Mouse (Mus musculus) forebrain, postnatal 0 days (tissue): Measurements from ENCODE around the gene Rab2b. TPM values are rescaled to one million over a fixed set of nuclear protein-coding genes. Genes with fewer than 3 reads are reported as not detected.
A peak's percentile ranks its signal among the peaks of the same experiment; 100 is the strongest.
"Not testable (repeated sequence)": the region's sequence is repeated elsewhere in the genome, so short reads cannot be mapped to it uniquely, and the experiment has no call there.

Experiments
- ATAC-seq: fragments of 200-750 bp; cut with Nextera tagmentation; 2 replicates; pipeline ENCODE4 v1.8.0; 2017; ENCODE audit warnings: mild to moderate bottlenecking, moderate library complexity
- DNase-seq: peaks from one replicate; pipeline ENCODE4 v3.0.0-alpha.2; 2015
- H3K27ac ChIP-seq: fragments of 300-500 bp; sonication (generic); 2 replicates; pipeline ENCODE4 v1.5.1; 2014; ENCODE audit warnings: low read depth, mild to moderate bottlenecking, antibody characterized with exemption, low read length, moderate library complexity, mixed read lengths
- H3K27me3 ChIP-seq: fragments of 300-500 bp; sonication (generic); 2 replicates; pipeline ENCODE4 v1.6.1; 2014; ENCODE audit warnings: mild to moderate bottlenecking, low read length, mixed read lengths; ENCODE audit not compliant: insufficient read depth
- H3K36me3 ChIP-seq: fragments of 300-500 bp; sonication (generic); 2 replicates; pipeline ENCODE4 v1.6.1; 2014; ENCODE audit warnings: mild to moderate bottlenecking, moderate library complexity; ENCODE audit not compliant: insufficient read depth
- H3K4me1 ChIP-seq: fragments of 300-500 bp; sonication (generic); 2 replicates; pipeline ENCODE4 v1.6.1; 2014; ENCODE audit warnings: antibody characterized with exemption; ENCODE audit not compliant: insufficient read depth
- H3K4me2 ChIP-seq: fragments of 300-500 bp; sonication (generic); 2 replicates; pipeline ENCODE4 v1.6.1; 2014; ENCODE audit warnings: low read depth, mild to moderate bottlenecking, moderate library complexity
- H3K4me3 ChIP-seq: fragments of 300-500 bp; sonication (generic); 2 replicates; pipeline ENCODE4 v1.5.1; 2014; ENCODE audit warnings: low read depth, low read length, mixed read lengths
- H3K9ac ChIP-seq: fragments of 300-500 bp; sonication (generic); 2 replicates; pipeline ENCODE4 v1.6.1; 2014; ENCODE audit warnings: mild to moderate bottlenecking
- H3K9me3 ChIP-seq: fragments of 300-500 bp; sonication (generic); 2 replicates; pipeline ENCODE4 v1.6.1; 2016; ENCODE audit warnings: low read length
- CTCF ChIP-seq: sonication (generic); IDR thresholded peaks from 2 replicates; pipeline ENCODE4 v1.5.1; 2016; ENCODE audit warnings: antibody characterized with exemption, control low read depth, low read depth
- WGBS: fragments of 180-500 bp; shearing (Covaris S2); extraction: QIAGEN DNeasy Blood & Tissue Kit; methylation state at CpG from one replicate; pipeline ENCODE4 v1.1.7; 2014; 5-methylcytosine and 5-hydroxymethylcytosine counted together
- polyA plus RNA-seq: library from polyadenylated mRNA; unstranded; fragments of >200 nt; fragmentation: Nextera tagmentation; extraction: Ambion mirVana; gene quantifications from 2 replicates; pipeline ENCODE4 v1.2.1, GENCODE M21; 2015
- total RNA-seq: library from RNA; depleted of rRNA; stranded (reverse); fragments of >200 nt; gene quantifications from 2 replicates; pipeline ENCODE4 v1.2.3, GENCODE M21; 2014

Rab2b gene
- total and polyA plus RNA-seq, 2 experiments from 2014 or later = 46.2 to 55.0 TPM

- H3K9ac ChIP-seq, H3K4me3 ChIP-seq, H3K27me3 ChIP-seq, H3K9me3 ChIP-seq, DNase-seq, ATAC-seq, H3K4me2 ChIP-seq, H3K27ac ChIP-seq: not testable (repeated sequence)
- peaks cover 11% of the 10 kb centered on the region for H3K4me1 ChIP-seq
- 95% methylated on average over 5 of the region's 6 CpGs for WGBS
- peak; percentile 26; the same call in 1 of the 2 replicates for TF ChIP-seq CTCF
- peaks cover 27% of the 10 kb centered on the region for H3K36me3 ChIP-seq
Observed at GRCm38 (mm10) chr14:52310343-52310742, 31.0 kb upstream of the Rab2b start.

- no peak for ATAC-seq
- no peak overlapping the region for H3K4me2 ChIP-seq
- 100% methylated on average over 2 of the region's 2 CpGs for WGBS
- H3K4me1 ChIP-seq = peaks cover 6% of the 10 kb centered on the region; the same call in 1 of the 2 replicates
- no peak for DNase-seq
- H3K36me3 ChIP-seq = peaks cover 9% of the 10 kb centered on the region; the same call in 1 of the 2 replicates
- H3K9ac ChIP-seq = no peak overlapping the region
- no peak overlapping the region for H3K27ac ChIP-seq
- H3K4me3 ChIP-seq = no peak overlapping the region
- no peak for TF ChIP-seq CTCF
- no peaks in the 10 kb centered on the region for H3K9me3 ChIP-seq
- H3K27me3 ChIP-seq = no peaks in the 10 kb centered on the region
Observed at GRCm38 (mm10) chr14:52306100-52306499, 26.8 kb upstream of the Rab2b start.

- DNase-seq (peak; percentile 97), ATAC-seq (peak; percentile 97)
- Histone ChIP-seq H3K9me3 (no peaks in the 10 kb centered on the region), H3K4me2 (peak within 1 kb of the TSS; percentile 71), H3K4me3 (peak within 1 kb of the TSS; percentile 87), H3K27me3 (no peaks in the 10 kb centered on the region), H3K36me3 (peaks cover 14% of the 10 kb centered on the region), H3K4me1 (0 out of 2 replicates have a peak, but pooled peaks cover 4% of the 10 kb centered on the region), H3K9ac (peak within 1 kb of the TSS; percentile 80), H3K27ac (peak within 1 kb of the TSS; percentile 96)
- under 1% methylated on average over 46 of the region's 46 CpGs for WGBS
- peak; percentile 50 for TF ChIP-seq CTCF
Observed at GRCm38 (mm10) chr14:52304644-52305271, 25.4 kb upstream of the Rab2b start, which contains the start of gene Mettl3. Mettl3 (minus strand) TSS chr14:52305128.

GRCm38 (mm10) chr14:52303517-52303916, 24.2 kb upstream of the Rab2b start:
- H3K27ac ChIP-seq, H3K27me3 ChIP-seq, H3K9ac ChIP-seq, ATAC-seq, H3K4me3 ChIP-seq, DNase-seq, H3K9me3 ChIP-seq, H3K4me1 ChIP-seq: not testable (repeated sequence)
- WGBS = 88% methylated on average over 3 of the region's 3 CpGs
- Histone ChIP-seq H3K4me2 (peak overlapping the region; percentile 71; the same call in 1 of the 2 replicates), H3K36me3 (peaks cover 18% of the 10 kb centered on the region)

- peak; percentile 73 for TF ChIP-seq CTCF
- Histone ChIP-seq H3K4me1 (no peaks in the 10 kb centered on the region), H3K36me3 (peaks cover 77% of the 10 kb centered on the region), H3K4me3 (no peak overlapping the region), H3K27ac (no peak overlapping the region), H3K4me2 (no peak overlapping the region), H3K27me3 (no peaks in the 10 kb centered on the region), H3K9me3 (no peaks in the 10 kb centered on the region), H3K9ac (no peak overlapping the region)
- WGBS = 58% methylated on average over 6 of the region's 6 CpGs
- peak; percentile 61 for ATAC-seq
- DNase-seq = peak; percentile 56
Observed at GRCm38 (mm10) chr14:52295558-52296264, 16.4 kb upstream of the Rab2b start.

GRCm38 (mm10) chr14:52284191-52284590, 4.8 kb upstream of the Rab2b start:
- ATAC-seq (no peak), DNase-seq (no peak)
- Histone ChIP-seq H3K27me3 (no peaks in the 10 kb centered on the region), H3K4me3 (no peak overlapping the region), H3K36me3 (peaks cover 34% of the 10 kb centered on the region), H3K27ac (no peak overlapping the region), H3K4me2 (no peak overlapping the region), H3K4me1 (peaks cover 9% of the 10 kb centered on the region; the same call in 1 of the 2 replicates), H3K9ac (no peak overlapping the region), H3K9me3 (no peaks in the 10 kb centered on the region)
- TF ChIP-seq CTCF = no peak
- 90% methylated on average over 3 of the region's 3 CpGs for WGBS

- DNase-seq (no peak), ATAC-seq (no peak)
- TF ChIP-seq CTCF = no peak
- H3K4me2 ChIP-seq = no peak overlapping the region
- no peak overlapping the region for H3K27ac ChIP-seq
- no peak overlapping the region for H3K9ac ChIP-seq
- peaks cover 9% of the 10 kb centered on the region; the same call in 1 of the 2 replicates for H3K4me1 ChIP-seq
- peaks cover 30% of the 10 kb centered on the region for H3K36me3 ChIP-seq
- H3K9me3 ChIP-seq = no peaks in the 10 kb centered on the region
- 95% methylated on average over 5 of the region's 5 CpGs for WGBS
- H3K4me3 ChIP-seq = no peak overlapping the region
- H3K27me3 ChIP-seq = no peaks in the 10 kb centered on the region
Observed at GRCm38 (mm10) chr14:52283629-52284028, 4.3 kb upstream of the Rab2b start.
